Mouse (Mus musculus) lung, postnatal 0 days (tissue): ENCODE measurements around the gene Mink1.

Source experiments
- CTCF ChIP-seq: IDR thresholded peaks from 2 replicates; pipeline ENCODE4 v1.5.1; 2016; ENCODE audit warnings: antibody characterized with exemption, mild to moderate bottlenecking
- EP300 ChIP-seq: IDR thresholded peaks from 2 replicates; pipeline ENCODE4 v1.6.1; 2016; ENCODE audit warnings: antibody characterized with exemption, mild to moderate bottlenecking, control low read depth

DNA sequence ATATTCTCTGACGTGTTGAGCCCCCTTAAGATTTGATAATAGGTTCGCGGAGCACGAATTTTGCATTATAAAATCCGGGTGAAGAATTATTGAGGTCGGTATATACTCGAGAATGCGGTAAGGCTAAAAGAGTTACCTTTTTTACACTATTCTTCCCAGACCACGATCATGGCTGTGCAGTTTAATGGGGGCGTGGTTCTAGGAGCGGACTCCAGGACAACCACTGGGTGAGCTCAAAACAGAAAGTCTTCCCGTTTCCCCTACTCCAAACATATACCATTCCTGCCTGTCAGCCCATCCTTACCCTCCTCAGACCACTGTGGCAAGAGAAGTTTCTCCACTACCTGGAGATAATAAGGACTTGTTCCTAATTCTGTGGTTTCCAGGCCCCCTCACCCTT, 37.0 kb upstream of the Mink1 start:
- TF ChIP-seq CTCF (no peak), EP300 (no peak)
